Mouse (Mus musculus) thymus, adult 18-20 months (tissue): ENCODE data around the gene Slc38a3.

Experiments
- DNase-seq, 2 experiments: peaks; one replicate each; pipeline ENCODE4 v3.0.0; 2022; ENCODE audit warnings: mixed read lengths in 2 of 2

Slc38a3 gene

GRCm38 (mm10) chr9:107665308-107665707 is 4.0 kb downstream of the Slc38a3 start:
- DNase-seq, result no peak

- peak in 1 of 2 experiments; percentile 2 for DNase-seq
Measured at GRCm38 (mm10) chr9:107663525-107663924, 5.8 kb downstream of the Slc38a3 start.

- no peak for DNase-seq
Measured at GRCm38 (mm10) chr9:107662342-107662741, 7.0 kb downstream of the Slc38a3 start.

GRCm38 (mm10) chr9:107660777-107661176 is 8.6 kb downstream of the Slc38a3 start:
- DNase-seq, result no peak

- no peak for DNase-seq
Measured at GRCm38 (mm10) chr9:107659961-107660360, 9.4 kb downstream of the Slc38a3 start.

- DNase-seq, result no peak
Measured at GRCm38 (mm10) chr9:107659551-107659950, 9.8 kb downstream of the Slc38a3 start.

GRCm38 (mm10) chr9:107658096-107658495 is 11.2 kb downstream of the Slc38a3 start:
- peak in 1 of 2 experiments; percentile 2 for DNase-seq

- no peak for DNase-seq
Measured at GRCm38 (mm10) chr9:107657144-107657543, 12.2 kb downstream of the Slc38a3 start.

GRCm38 (mm10) chr9:107654585-107654984 is 14.7 kb downstream of the Slc38a3 start:
- DNase-seq, result no peak

GRCm38 (mm10) chr9:107653474-107653873 is 15.9 kb downstream of the Slc38a3 start:
- no peak for DNase-seq

GRCm38 (mm10) chr9:107650708-107651481 is 18.4 kb downstream of the Slc38a3 start:
- peak in 1 of 2 experiments; percentile 2 for DNase-seq

GRCm38 (mm10) chr9:107650225-107650624 is 19.1 kb downstream of the Slc38a3 start:
- no peak for DNase-seq

GRCm38 (mm10) chr9:107648767-107649166 is 20.6 kb downstream of the Slc38a3 start:
- no peak for DNase-seq

GRCm38 (mm10) chr9:107646975-107647374 is 22.4 kb downstream of the Slc38a3 start:
- DNase-seq, result no peak

- peak in 1 of 2 experiments; percentile 59 for DNase-seq
Measured at GRCm38 (mm10) chr9:107645577-107645976, 23.8 kb downstream of the Slc38a3 start.

- peak in 1 of 2 experiments; percentile 11 for DNase-seq
Measured at GRCm38 (mm10) chr9:107645153-107645510, 24.2 kb downstream of the Slc38a3 start.

- peak; percentile 85 to 87 for DNase-seq
Measured at GRCm38 (mm10) chr9:107644495-107645152, 24.7 kb downstream of the Slc38a3 start.

GRCm38 (mm10) chr9:107643544-107644214 is 25.7 kb downstream of the Slc38a3 start:
- DNase-seq, result no peak

GRCm38 (mm10) chr9:107641666-107642065 is 27.7 kb downstream of the Slc38a3 start:
- DNase-seq, result no peak

- no peak for DNase-seq
Measured at GRCm38 (mm10) chr9:107640257-107640772, 29.0 kb downstream of the Slc38a3 start.

- no peak for DNase-seq
Measured at GRCm38 (mm10) chr9:107637070-107637469, 32.3 kb downstream of the Slc38a3 start.

- peak; percentile 97 for DNase-seq
Measured at GRCm38 (mm10) chr9:107635279-107636028, 33.9 kb downstream of the Slc38a3 start, which contains the start of gene Gnai2. Gene Gnai2, minus strand, starts transcription at chr9:107635367.
